Mouse (Mus musculus) liver, adult (tissue): Measurements from ENCODE around the gene Sult6b2.

Source experiments
- GATA4 ChIP-seq: IDR thresholded peaks from 2 replicates; pipeline ENCODE4 v1.6.1; 2014; ENCODE audit warnings: mild to moderate bottlenecking, low read length; ENCODE audit not compliant: insufficient replicate concordance

Sult6b2 gene

GRCm38 (mm10) chr6:142771643-142772042 is 32.7 kb downstream of the Sult6b2 start:
- no peak for TF ChIP-seq GATA4

GRCm38 (mm10) chr6:142769896-142770295 is 34.4 kb downstream of the Sult6b2 start:
- TF ChIP-seq GATA4: no peak

- TF ChIP-seq GATA4: no peak
Observed at GRCm38 (mm10) chr6:142767305-142767704, 37.0 kb downstream of the Sult6b2 start.

- TF ChIP-seq GATA4: no peak
Observed at GRCm38 (mm10) chr6:142764933-142765332, 39.4 kb downstream of the Sult6b2 start.

GRCm38 (mm10) chr6:142759633-142760032 is 44.7 kb downstream of the Sult6b2 start:
- no peak for TF ChIP-seq GATA4

- TF ChIP-seq GATA4: no peak
Observed at GRCm38 (mm10) chr6:142758562-142758961, 45.7 kb downstream of the Sult6b2 start.

- TF ChIP-seq GATA4: no peak
Observed at GRCm38 (mm10) chr6:142757976-142758375, 46.3 kb downstream of the Sult6b2 start.

- peak; percentile 84; the same call in 1 of the 2 replicates for TF ChIP-seq GATA4
Observed at GRCm38 (mm10) chr6:142757334-142757965, 46.9 kb downstream of the Sult6b2 start.

- no peak for TF ChIP-seq GATA4
Observed at GRCm38 (mm10) chr6:142756507-142757333, 47.6 kb downstream of the Sult6b2 start, which contains the start of gene Cmas. Gene Cmas (plus strand): TSS chr6:142756686.

- TF ChIP-seq GATA4: no peak
Observed at GRCm38 (mm10) chr6:142752331-142753246, 51.7 kb downstream of the Sult6b2 start.

GRCm38 (mm10) chr6:142751365-142751764 is 52.9 kb downstream of the Sult6b2 start:
- no peak for TF ChIP-seq GATA4

- 0 out of 2 replicates have a peak, but pooled peaks have one; percentile 13 for TF ChIP-seq GATA4
Observed at GRCm38 (mm10) chr6:142748057-142748708, 56.1 kb downstream of the Sult6b2 start.

- TF ChIP-seq GATA4: no peak
Observed at GRCm38 (mm10) chr6:142747165-142747564, 57.1 kb downstream of the Sult6b2 start.

- TF ChIP-seq GATA4: no peak
Observed at GRCm38 (mm10) chr6:142746765-142747164, 57.5 kb downstream of the Sult6b2 start.

- no peak for TF ChIP-seq GATA4
Observed at GRCm38 (mm10) chr6:142745484-142745883, 58.8 kb downstream of the Sult6b2 start.
